Mouse (Mus musculus): ENCODE measurements around the gene Pald1. TPM values are rescaled to one million over a fixed set of nuclear protein-coding genes. Genes with fewer than 3 reads are reported as not detected.
A peak's percentile ranks its signal among the peaks of the same experiment; 100 is the strongest.

Pald1 gene
- total RNA-seq, 2 experiments from 2014 or later: 6.8 to 8.5 TPM

DNA sequence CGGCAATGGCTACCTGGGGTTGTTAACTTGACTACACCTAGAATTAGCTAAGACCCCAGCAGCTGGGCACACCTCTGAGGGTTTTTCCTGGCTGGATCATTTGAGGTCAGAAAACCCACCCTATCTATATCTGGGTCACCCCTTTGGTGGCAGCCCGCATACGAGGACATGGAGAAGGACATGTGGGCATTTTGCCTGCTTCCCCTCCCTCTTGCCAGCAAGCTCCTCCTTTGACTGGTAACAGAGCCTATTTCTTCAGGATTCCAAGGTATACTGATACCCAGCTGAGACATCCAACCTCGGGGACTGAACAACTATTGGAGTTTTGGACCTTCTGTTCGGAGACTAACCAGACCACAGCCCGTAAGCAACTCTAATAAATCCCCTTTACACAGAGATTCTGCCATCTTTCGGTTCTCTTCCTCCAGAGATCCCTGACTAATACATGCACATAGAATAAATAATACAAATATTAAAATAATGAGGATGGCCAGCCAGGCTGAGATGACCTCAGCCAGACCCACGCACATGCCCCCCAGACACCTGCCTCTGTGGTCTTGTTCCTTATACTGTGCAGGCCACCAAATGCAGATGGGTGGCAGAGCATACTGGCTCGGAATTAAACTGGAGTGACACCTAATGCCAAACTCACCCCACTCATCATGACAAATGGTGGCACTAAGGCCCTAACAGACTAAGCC lies 11.3 kb downstream of the Pald1 start:
- DNase-seq (ENCODE audit: low spot score in 2 of 2): no peak

GRCm38 (mm10) chr10:61370273-61370979 lies 12.9 kb downstream of the Pald1 start:
- DNase-seq (ENCODE audit: low spot score in 2 of 2): no peak

DNA sequence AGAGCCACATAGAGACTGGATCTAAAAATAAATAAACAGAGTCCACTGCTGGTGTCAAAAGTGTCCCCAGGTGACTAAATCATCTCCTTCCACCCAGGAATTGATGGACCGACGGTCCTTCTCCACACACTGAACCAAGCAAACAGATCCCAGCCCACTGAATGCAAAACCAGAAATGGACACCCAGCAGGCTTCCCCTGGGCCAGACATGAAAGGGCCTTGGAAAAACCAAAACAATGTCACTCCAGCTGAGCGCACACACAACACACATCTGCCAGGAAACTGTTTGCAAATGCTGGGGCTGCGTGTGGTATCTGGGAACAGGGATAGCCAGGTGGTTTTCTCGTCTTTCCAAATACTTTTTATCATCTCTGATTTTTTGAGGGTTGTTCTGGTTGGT lies 13.6 kb downstream of the Pald1 start:
- no peak for DNase-seq (ENCODE audit: low spot score in 2 of 2)

DNA sequence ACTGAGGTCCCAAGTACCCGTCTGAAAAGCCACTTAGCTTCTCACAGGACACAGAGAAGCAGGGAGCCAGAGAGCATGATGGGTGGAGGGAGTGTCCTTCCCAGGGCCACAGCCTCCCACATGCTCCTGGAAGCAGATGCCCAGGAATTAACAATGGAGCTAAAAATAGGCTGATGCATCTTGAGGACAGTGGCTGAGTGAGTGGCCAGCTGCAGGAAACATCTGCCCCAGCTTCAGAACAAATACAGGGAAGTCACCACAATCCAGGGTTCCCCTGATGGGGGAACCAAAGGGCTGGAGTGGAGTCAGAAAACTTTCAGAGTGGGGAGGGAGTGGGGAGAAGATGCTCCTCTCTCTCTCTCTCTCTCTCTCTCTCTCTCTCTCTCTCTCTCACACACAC lies 17.4 kb downstream of the Pald1 start:
- DNase-seq (ENCODE audit: low spot score in 2 of 2): no peak

DNA sequence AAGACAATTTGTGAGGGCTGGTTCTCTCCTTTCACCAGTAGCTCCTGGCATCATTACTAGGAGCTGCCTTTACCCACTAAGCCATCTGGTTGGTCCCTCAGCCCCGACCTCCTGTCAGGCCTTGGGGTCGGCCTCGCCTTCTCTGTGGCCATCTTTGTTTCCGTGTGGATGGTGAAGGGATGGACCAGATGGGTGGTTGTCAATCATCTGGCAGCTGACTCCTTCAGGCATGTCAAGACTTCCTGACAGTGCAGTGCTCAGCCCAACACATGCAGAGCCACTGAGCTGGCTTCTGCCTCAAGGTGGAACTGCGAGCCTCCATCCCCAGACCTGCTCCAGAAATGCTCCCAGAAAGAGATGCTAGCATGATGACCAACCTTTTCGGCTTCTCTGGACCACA lies 18.9 kb downstream of the Pald1 start:
- no peak for DNase-seq (ENCODE audit: low spot score in 2 of 2)

DNA sequence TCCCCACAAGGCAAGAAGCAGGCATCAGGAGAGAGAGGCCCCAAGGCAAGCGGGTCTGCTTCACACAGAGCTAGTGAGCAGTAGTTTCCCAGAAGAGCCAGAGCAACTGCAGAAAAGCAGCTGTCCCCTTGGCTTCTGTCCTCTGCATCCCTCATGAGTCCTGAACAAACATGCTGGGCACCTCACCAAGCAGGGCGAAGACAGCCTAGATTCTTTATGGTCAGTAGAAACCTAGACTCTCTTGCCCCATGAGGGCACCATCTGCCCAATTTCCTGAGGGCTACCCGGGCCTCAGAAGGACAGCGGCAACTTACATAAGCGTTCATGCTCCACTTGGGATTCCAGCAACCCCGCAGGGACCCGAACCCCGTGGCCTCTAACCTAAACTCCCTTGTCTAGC lies 20.3 kb downstream of the Pald1 start:
- DNase-seq (ENCODE audit: low spot score in 2 of 2): no peak

- DNase-seq (ENCODE audit: low spot score in 2 of 2): no peak
Measured at GRCm38 (mm10) chr10:61362483-61362882, 20.8 kb downstream of the Pald1 start.

DNA sequence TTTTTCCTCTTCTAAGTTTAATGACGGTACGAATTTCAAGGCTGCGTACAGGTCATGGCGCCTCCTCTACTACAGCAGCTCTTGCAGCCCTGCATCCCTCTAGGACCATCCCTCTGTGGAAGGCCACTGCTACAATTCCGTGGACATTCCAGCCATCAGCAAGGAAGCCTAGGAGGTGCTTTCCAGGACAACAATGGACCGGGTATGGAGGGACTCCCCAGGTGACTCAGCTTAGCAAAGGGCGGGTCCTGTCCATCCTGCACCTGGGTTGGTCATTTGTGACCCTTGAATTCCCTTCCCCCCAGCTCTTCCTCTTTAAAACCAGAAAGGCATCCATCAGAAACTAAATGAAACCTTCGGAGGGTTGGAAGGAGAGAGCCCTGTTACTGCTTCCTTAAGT lies 22.7 kb downstream of the Pald1 start:
- DNase-seq (ENCODE audit: low spot score in 2 of 2): no peak

GRCm38 (mm10) chr10:61359411-61359810 lies 23.9 kb downstream of the Pald1 start:
- DNase-seq (ENCODE audit: low spot score in 2 of 2): no peak

DNA sequence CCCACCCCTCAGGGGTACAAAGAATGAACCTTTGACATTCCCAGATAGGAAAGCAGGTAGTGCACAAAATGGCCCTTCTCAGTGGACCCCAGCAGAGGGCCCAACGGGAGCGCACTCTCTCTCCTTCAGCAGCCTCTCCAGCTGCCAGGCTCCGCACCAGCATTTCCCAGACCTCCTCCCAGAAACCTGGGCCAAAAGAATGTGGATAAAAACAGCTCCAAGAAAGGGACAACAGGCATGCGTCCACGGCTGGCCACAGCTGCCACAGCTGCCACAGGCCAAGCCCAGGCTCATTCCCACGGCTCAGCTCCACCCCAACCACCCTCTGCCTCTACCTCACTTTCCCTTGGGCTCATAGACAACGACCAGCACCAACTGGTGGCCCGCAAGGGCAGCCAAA lies 25.7 kb downstream of the Pald1 start:
- no peak for DNase-seq (ENCODE audit: low spot score in 2 of 2)

GRCm38 (mm10) chr10:61356568-61356967 lies 26.8 kb downstream of the Pald1 start:
- DNase-seq (ENCODE audit: low spot score in 2 of 2): no peak

DNA sequence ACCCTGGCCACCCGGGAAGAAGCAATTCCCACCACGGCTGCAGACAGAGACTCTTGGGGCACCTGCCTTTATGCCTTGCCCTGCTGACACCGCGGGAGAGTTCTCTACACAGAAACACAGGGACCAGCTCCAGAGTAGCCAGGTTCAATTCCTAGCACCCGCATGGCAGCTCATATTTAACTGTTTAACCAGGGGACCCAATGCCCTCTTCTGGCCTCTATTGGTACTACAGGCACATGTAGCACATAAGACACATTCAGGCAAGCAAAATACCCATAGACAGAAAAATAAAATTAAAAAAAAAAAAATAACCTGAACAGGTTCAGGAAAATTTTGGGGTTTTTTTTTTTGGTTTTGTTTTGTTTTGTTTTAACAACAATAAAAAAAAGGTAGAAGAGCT lies 27.2 kb downstream of the Pald1 start:
- no peak for DNase-seq (ENCODE audit: low spot score in 2 of 2)

- DNase-seq (ENCODE audit: low spot score in 2 of 2): no peak
Measured at GRCm38 (mm10) chr10:61355611-61356010, 27.7 kb downstream of the Pald1 start.

- no peak for DNase-seq (ENCODE audit: low spot score in 2 of 2)
Measured at GRCm38 (mm10) chr10:61351216-61351615, 32.1 kb downstream of the Pald1 start.

DNA sequence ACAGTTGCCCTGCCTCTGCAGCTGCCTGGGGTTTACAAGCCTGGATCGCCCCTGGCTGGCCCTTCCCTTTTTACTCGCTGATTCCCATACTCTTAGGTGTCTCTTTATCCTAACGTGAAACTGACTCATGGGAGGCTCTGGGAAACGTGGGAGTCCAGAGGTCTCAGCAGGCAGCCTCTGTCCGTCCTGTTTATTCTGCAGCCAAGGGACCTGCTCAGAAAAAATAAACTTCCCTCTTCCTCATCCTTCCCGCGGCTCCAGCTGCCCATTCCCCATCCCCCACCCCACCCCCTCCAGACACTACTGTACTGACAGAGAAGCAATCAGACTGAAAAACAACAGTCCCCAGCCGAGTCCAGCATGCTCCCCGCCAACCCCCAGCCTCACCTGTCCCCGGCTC lies 37.0 kb downstream of the Pald1 start:
- no peak for DNase-seq (ENCODE audit: low spot score in 2 of 2)

GRCm38 (mm10) chr10:61345179-61345578 lies 38.2 kb downstream of the Pald1 start:
- no peak for DNase-seq (ENCODE audit: low spot score in 2 of 2)

DNA sequence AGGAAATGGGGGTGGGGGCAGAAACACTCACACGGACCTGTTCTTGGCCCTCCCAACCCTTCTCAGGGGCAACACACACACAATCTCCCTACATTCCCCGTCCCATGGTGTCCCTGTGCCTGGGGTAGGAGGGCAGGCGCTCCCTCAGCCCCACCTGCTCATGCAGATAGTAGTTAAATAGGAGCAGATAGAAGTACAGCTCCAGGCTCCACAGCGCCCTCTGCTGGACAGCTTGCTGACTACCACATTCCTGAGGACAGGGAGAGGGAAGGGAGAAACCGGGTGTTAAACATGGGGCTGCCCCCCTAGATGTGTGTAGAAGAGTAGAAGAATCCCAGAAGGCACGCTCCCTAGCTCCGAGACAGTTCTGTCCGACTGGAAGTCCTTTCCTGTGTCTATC lies 39.4 kb downstream of the Pald1 start:
- peak; percentile 62 to 79 for DNase-seq (ENCODE audit: low spot score in 2 of 2)

DNA sequence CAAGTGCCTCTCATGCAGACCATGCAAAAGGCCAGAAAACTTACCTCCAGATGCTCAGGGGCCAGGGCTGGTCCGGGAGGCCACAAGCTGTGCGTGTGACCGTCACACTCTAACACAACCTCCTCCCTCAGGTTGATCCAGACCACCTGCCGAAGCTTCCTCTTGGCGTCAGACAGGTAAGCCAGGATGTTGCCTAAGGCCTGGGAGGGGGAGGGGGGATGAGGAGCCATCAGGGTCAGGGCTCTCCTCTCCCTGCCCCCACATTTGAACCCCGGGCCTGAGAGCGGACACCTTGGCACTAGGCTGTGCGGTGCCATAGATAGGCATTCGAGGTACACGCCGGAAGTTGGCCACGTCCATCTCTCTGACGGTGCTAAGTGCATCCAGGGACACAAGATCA lies 40.6 kb downstream of the Pald1 start:
- DNase-seq (ENCODE audit: low spot score in 2 of 2): no peak

DNA sequence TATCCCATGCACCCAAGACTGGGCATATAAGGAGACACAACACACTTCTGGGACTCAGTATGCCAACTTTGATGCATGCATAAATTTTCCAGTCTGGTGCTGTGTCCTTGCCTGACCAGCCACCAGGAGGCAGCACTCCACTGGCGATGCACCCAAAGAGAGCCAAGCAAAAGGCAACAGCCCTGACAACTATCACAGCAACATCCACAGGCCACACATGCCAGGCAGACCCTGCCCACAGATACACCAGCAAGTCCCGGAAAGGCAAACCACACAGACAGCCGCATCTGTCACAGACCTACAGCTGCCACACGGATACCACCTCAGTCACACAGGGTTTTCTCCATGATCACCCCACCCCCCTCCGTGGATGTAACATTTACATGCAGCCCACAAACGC lies 41.8 kb downstream of the Pald1 start:
- DNase-seq (ENCODE audit: low spot score in 2 of 2): peak; percentile 76 to 82

DNA sequence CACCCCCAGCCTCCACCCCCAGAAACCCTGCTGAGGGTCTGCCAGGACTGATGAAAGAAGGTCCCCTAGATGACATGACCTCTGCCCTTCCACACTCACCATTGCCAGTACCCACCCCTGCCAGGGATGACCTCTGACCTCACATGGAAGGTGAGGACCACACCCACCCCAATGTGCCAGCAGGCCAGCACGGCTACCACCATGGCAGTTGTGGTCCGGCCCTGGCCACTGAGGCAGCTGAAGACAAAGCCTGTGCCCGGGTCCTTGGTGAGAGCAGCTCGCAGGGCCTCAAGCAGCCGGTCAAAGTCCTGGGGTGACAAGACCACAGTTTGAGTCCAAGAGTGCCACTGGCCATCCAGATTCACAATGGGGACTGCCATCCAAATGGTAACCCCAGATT lies 42.3 kb downstream of the Pald1 start:
- DNase-seq (ENCODE audit: low spot score in 2 of 2): no peak

DNA sequence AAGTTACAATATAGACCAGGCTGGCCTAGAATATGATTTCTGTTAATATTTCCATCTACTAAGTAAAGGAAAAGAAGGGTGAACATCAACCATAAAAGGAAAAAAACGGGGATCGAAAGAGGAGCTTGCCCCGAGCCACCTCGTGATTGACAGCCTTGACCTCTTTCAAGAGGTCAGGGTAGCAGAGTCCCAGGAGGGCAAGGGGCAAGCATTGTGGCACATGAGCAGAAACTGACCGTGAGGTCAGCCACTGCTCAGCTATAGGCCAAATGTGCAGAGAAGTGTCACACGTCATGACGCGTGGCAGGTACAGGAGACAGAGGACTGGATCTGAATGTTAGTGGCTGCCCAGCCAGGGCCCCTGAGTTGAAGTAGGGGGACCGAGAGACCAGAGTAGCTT lies 43.1 kb downstream of the Pald1 start:
- no peak for DNase-seq (ENCODE audit: low spot score in 2 of 2)

DNA sequence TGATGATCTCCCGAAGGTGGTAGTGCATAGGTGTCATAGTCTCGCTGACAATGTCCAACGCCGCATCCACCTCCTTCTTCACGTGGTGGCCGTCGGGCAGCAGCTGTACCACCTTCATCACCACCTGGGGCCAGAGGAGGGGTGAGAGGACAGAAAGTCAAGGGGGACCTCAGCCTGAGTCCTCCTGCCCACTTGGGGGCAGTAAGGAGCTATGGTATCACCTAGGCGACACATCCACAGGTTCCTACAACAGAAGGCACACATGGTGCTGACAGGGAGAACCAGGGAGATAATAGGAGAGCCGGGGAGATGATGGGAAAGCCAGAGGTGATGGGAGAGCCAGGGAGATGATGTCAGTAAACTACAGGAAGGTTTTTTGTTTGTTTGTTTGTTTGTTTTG lies 44.1 kb downstream of the Pald1 start:
- no peak for DNase-seq (ENCODE audit: low spot score in 2 of 2)

GRCm38 (mm10) chr10:61337665-61338064 lies 45.7 kb downstream of the Pald1 start:
- DNase-seq (ENCODE audit: low spot score in 2 of 2): peak; percentile 10 to 38
